Mouse (Mus musculus) spleen, adult 2 months (tissue): ENCODE measurements around the gene Ret.

Source experiments
- CTCF ChIP-seq: fragments of 200-500 bp; IDR thresholded peaks from 2 replicates; pipeline ENCODE4 v1.5.1; 2011; ENCODE audit warnings: mild to moderate bottlenecking, inconsistent platforms; ENCODE audit not compliant: insufficient read depth, insufficient read length, insufficient replicate concordance; ENCODE audit errors: extremely low read depth
- POLR2A ChIP-seq: fragments of 200-500 bp; IDR thresholded peaks from 2 replicates; pipeline ENCODE4 v1.6.1; 2011; ENCODE audit warnings: low read depth, low read length, inconsistent platforms

- TF ChIP-seq CTCF (no peak), POLR2A (no peak)
Observed at GRCm38 (mm10) chr6:118192199-118192598, 5.3 kb downstream of the Ret start.
